Mouse (Mus musculus): ENCODE data around the gene Clic1. TPM values are rescaled to one million over a fixed set of nuclear protein-coding genes. Genes with fewer than 3 reads are reported as not detected.
A peak's percentile ranks its signal among the peaks of the same experiment; 100 is the strongest.
"Not testable (repeated sequence)": the region's sequence is repeated elsewhere in the genome, so short reads cannot be mapped to it uniquely, and the experiment has no call there.

The Clic1 gene
- polyA plus RNA-seq (2016; fragmentation: Nextera tagmentation; extraction: Ambion mirVana): 216 and 217 TPM in 2 replicates

GRCm38 (mm10) chr17:35049561-35050016 lies at the start of gene Clic1:
Gene Clic1, plus strand, starts transcription at chr17:35049966.
- H3K4me3 ChIP-seq: peak within 1 kb of the TSS; percentile 70
- H3K36me3 ChIP-seq: peaks cover 24% of the 10 kb centered on the region
- peak; percentile 87 for DNase-seq (ENCODE audit: low spot score)
- H3K9me3 ChIP-seq (replicated peaks): no peaks in the 10 kb centered on the region; the same call in 1 of the 2 replicates
- 0 out of 2 replicates have a peak, but pooled peaks cover 4% of the 10 kb centered on the region for H3K27me3 ChIP-seq (ENCODE audit: low read depth, poor library complexity, severe bottlenecking)
- WGBS: 2% methylated on average over 11 of the region's 11 CpGs
- peaks cover 85% of the 10 kb centered on the region for H3K4me1 ChIP-seq
- H3K27ac ChIP-seq (replicated peaks): peak within 1 kb of the TSS; percentile 97

GRCm38 (mm10) chr17:35000717-35001451 lies 48.9 kb upstream of the Clic1 start, which contains the start of gene Vars:
Gene Vars, plus strand, starts transcription at chr17:35000987.
- under 1% methylated on average over 83 of the region's 83 CpGs for WGBS
- Histone ChIP-seq H3K4me1 (peaks cover 72% of the 10 kb centered on the region), H3K36me3 (peaks cover 63% of the 10 kb centered on the region), H3K27me3 (ENCODE audit: low read depth, poor library complexity, severe bottlenecking) (no peaks in the 10 kb centered on the region), H3K4me3 (peak within 1 kb of the TSS; percentile 86), H3K27ac (replicated peaks) (peak within 1 kb of the TSS; percentile 98), H3K9me3 (replicated peaks) (no peaks in the 10 kb centered on the region)
- DNase-seq (ENCODE audit: low spot score): peak; percentile 98

GRCm38 (mm10) chr17:35001452-35002152 lies 48.2 kb upstream of the Clic1 start:
- Histone ChIP-seq H3K4me1 (peaks cover 70% of the 10 kb centered on the region), H3K4me3 (peak overlapping the region; percentile 86), H3K36me3 (peaks cover 64% of the 10 kb centered on the region), H3K9me3 (replicated peaks) (no peaks in the 10 kb centered on the region), H3K27ac (replicated peaks) (peak overlapping the region; percentile 98), H3K27me3 (ENCODE audit: low read depth, poor library complexity, severe bottlenecking) (no peaks in the 10 kb centered on the region)
- under 1% methylated on average over 35 of the region's 35 CpGs for WGBS
- no peak for DNase-seq (ENCODE audit: low spot score)

- Histone ChIP-seq H3K27me3 (ENCODE audit: low read depth, poor library complexity, severe bottlenecking) (no peaks in the 10 kb centered on the region), H3K9me3 (replicated peaks) (no peaks in the 10 kb centered on the region), H3K4me1 (peaks cover 63% of the 10 kb centered on the region), H3K27ac (replicated peaks) (peak overlapping the region; percentile 98), H3K4me3 (peak overlapping the region; percentile 86), H3K36me3 (peaks cover 64% of the 10 kb centered on the region)
- no peak for DNase-seq (ENCODE audit: low spot score)
- 21% methylated on average over 12 of the region's 12 CpGs for WGBS
These were observed 47.5 kb upstream of the Clic1 start for GRCm38 (mm10) chr17:35002153-35002865.

- DNase-seq (ENCODE audit: low spot score): no peak
- 0 out of 2 replicates have a peak overlapping the region, but pooled peaks have one; percentile 98 for H3K27ac ChIP-seq (replicated peaks)
- H3K4me1 ChIP-seq: peaks cover 56% of the 10 kb centered on the region
- H3K9me3 ChIP-seq (replicated peaks): no peaks in the 10 kb centered on the region
- peaks cover 64% of the 10 kb centered on the region for H3K36me3 ChIP-seq
- peak overlapping the region; percentile 86 for H3K4me3 ChIP-seq
- WGBS: 84% methylated on average over 9 of the region's 9 CpGs
- no peaks in the 10 kb centered on the region for H3K27me3 ChIP-seq (ENCODE audit: low read depth, poor library complexity, severe bottlenecking)
These were observed 46.5 kb upstream of the Clic1 start for GRCm38 (mm10) chr17:35003022-35003838.

GRCm38 (mm10) chr17:35004075-35004717 lies 45.6 kb upstream of the Clic1 start:
- H3K4me3 ChIP-seq: peak overlapping the region; percentile 10; the same call in 1 of the 2 replicates
- peaks cover 47% of the 10 kb centered on the region for H3K4me1 ChIP-seq
- no peak for DNase-seq (ENCODE audit: low spot score)

GRCm38 (mm10) chr17:35005158-35005557 lies 44.6 kb upstream of the Clic1 start:
- Histone ChIP-seq H3K36me3 (peaks cover 73% of the 10 kb centered on the region), H3K27me3 (ENCODE audit: low read depth, poor library complexity, severe bottlenecking) (no peaks in the 10 kb centered on the region), H3K4me1 (peaks cover 37% of the 10 kb centered on the region), H3K27ac (replicated peaks) (no peak overlapping the region), H3K4me3 (peak overlapping the region; percentile 10; the same call in 1 of the 2 replicates), H3K9me3 (replicated peaks) (no peaks in the 10 kb centered on the region)
- no peak for DNase-seq (ENCODE audit: low spot score)
- WGBS: 91% methylated on average over 10 of the region's 10 CpGs

More at GRCm38 (mm10) chr17:35004075-35004717, 45.6 kb upstream of the Clic1 start:
- 96% methylated on average over 17 of the region's 17 CpGs for WGBS
- H3K36me3 ChIP-seq: peaks cover 64% of the 10 kb centered on the region
- no peak overlapping the region for H3K27ac ChIP-seq (replicated peaks)
- H3K9me3 ChIP-seq (replicated peaks): no peaks in the 10 kb centered on the region
- no peaks in the 10 kb centered on the region for H3K27me3 ChIP-seq (ENCODE audit: low read depth, poor library complexity, severe bottlenecking)

GRCm38 (mm10) chr17:35005902-35006301 lies 43.9 kb upstream of the Clic1 start:
- H3K27ac ChIP-seq (replicated peaks); H3K4me3 ChIP-seq; H3K27me3 ChIP-seq (ENCODE audit: low read depth, poor library complexity, severe bottlenecking); DNase-seq (ENCODE audit: low spot score); H3K9me3 ChIP-seq (replicated peaks): not testable (repeated sequence)
- H3K36me3 ChIP-seq: peaks cover 81% of the 10 kb centered on the region
- WGBS: 94% methylated on average over 4 of the region's 5 CpGs
- H3K4me1 ChIP-seq: peaks cover 32% of the 10 kb centered on the region

- no peak for DNase-seq (ENCODE audit: low spot score)
- WGBS: 94% methylated on average over 7 of the region's 7 CpGs
- Histone ChIP-seq H3K27me3 (ENCODE audit: low read depth, poor library complexity, severe bottlenecking) (no peaks in the 10 kb centered on the region), H3K27ac (replicated peaks) (no peak overlapping the region), H3K4me3 (no peak overlapping the region), H3K4me1 (peaks cover 17% of the 10 kb centered on the region), H3K9me3 (replicated peaks) (no peaks in the 10 kb centered on the region), H3K36me3 (peaks cover 94% of the 10 kb centered on the region)
These were observed 42.3 kb upstream of the Clic1 start for GRCm38 (mm10) chr17:35007387-35007991.

- H3K9me3 ChIP-seq (replicated peaks): no peaks in the 10 kb centered on the region
- peaks cover 98% of the 10 kb centered on the region for H3K36me3 ChIP-seq
- H3K4me3 ChIP-seq: no peak overlapping the region
- WGBS: 89% methylated on average over 7 of the region's 7 CpGs
- 0 out of 2 replicates have a peak, but pooled peaks cover 1% of the 10 kb centered on the region for H3K4me1 ChIP-seq
- no peak for DNase-seq (ENCODE audit: low spot score)
- no peaks in the 10 kb centered on the region for H3K27me3 ChIP-seq (ENCODE audit: low read depth, poor library complexity, severe bottlenecking)
- no peak overlapping the region for H3K27ac ChIP-seq (replicated peaks)
These were observed 40.2 kb upstream of the Clic1 start for GRCm38 (mm10) chr17:35009586-35009985.

GRCm38 (mm10) chr17:35011440-35011839 lies 38.3 kb upstream of the Clic1 start:
- Histone ChIP-seq H3K4me1 (no peaks in the 10 kb centered on the region), H3K4me3 (no peak overlapping the region)
- WGBS: 93% methylated on average over 8 of the region's 8 CpGs

More at GRCm38 (mm10) chr17:35011440-35011839, 38.3 kb upstream of the Clic1 start:
- no peaks in the 10 kb centered on the region for H3K9me3 ChIP-seq (replicated peaks)
- H3K27ac ChIP-seq (replicated peaks): no peak overlapping the region
- H3K27me3 ChIP-seq (ENCODE audit: low read depth, poor library complexity, severe bottlenecking): no peaks in the 10 kb centered on the region
- no peak for DNase-seq (ENCODE audit: low spot score)
- H3K36me3 ChIP-seq: peaks cover 100% of the 10 kb centered on the region
